Mouse (Mus musculus) intestine, embryonic 14.5 days (tissue): ENCODE measurements at regions not wholly inside any gene's neighbourhood (a gene's known extent, or its start where the extent isn't known, plus 50 kb on each side); places are given as distances from the start of the nearest gene placed in this dataset.

Source experiments
- ATAC-seq: fragments of 200-750 bp; cut with Nextera tagmentation; replicated peaks from 2 replicates; pipeline ENCODE4 v1.8.0; 2017; ENCODE audit warnings: low read depth, moderate number of reproducible peaks, moderate TSS enrichment, moderate library complexity; ENCODE audit not compliant: low FRiP score, low TSS enrichment
- DNase-seq: peaks from one replicate; pipeline ENCODE4 v3.0.0-alpha.2; 2018; ENCODE audit warnings: low spot score
- H3K27ac ChIP-seq: fragments of 300-500 bp; sonication (generic); 2 replicates; pipeline ENCODE4 v1.5.1; 2014; ENCODE audit warnings: low read depth, mild to moderate bottlenecking, control low read depth
- H3K27me3 ChIP-seq: fragments of 300-500 bp; sonication (generic); replicated peaks from 2 replicates; pipeline ENCODE4 v1.6.1; 2014; ENCODE audit warnings: low read length, control low read depth; ENCODE audit not compliant: control insufficient read depth, insufficient read depth
- H3K36me3 ChIP-seq: fragments of 300-500 bp; sonication (generic); 2 replicates; pipeline ENCODE4 v1.6.1; 2014; ENCODE audit warnings: low read length, control low read depth; ENCODE audit not compliant: control insufficient read depth, insufficient read depth
- H3K4me1 ChIP-seq: fragments of 300-500 bp; sonication (generic); replicated peaks from 2 replicates; pipeline ENCODE4 v1.6.1; 2014; ENCODE audit warnings: low read length, control low read depth, mixed read lengths; ENCODE audit not compliant: control insufficient read depth, insufficient read depth
- H3K4me2 ChIP-seq: fragments of 300-500 bp; sonication (generic); 2 replicates; pipeline ENCODE4 v1.6.1; 2014; ENCODE audit warnings: low read length
- H3K4me3 ChIP-seq: fragments of 300-500 bp; sonication (generic); 2 replicates; pipeline ENCODE4 v1.5.1; 2014; ENCODE audit warnings: low read depth, low read length, control low read depth, mixed read lengths
- H3K9ac ChIP-seq: fragments of 300-500 bp; sonication (generic); 2 replicates; pipeline ENCODE4 v1.6.1; 2014; ENCODE audit warnings: mild to moderate bottlenecking, low read length
- H3K9me3 ChIP-seq: fragments of 300-500 bp; sonication (generic); 2 replicates; pipeline ENCODE4 v1.6.1; 2016; ENCODE audit warnings: low read length, control low read depth; ENCODE audit not compliant: control insufficient read depth
- WGBS: fragments of 180-500 bp; shearing (Covaris S2); extraction: QIAGEN DNeasy Blood & Tissue Kit; methylation state at CpG from one replicate; pipeline ENCODE4 v1.1.7; 2014; 5-methylcytosine and 5-hydroxymethylcytosine counted together

DNA sequence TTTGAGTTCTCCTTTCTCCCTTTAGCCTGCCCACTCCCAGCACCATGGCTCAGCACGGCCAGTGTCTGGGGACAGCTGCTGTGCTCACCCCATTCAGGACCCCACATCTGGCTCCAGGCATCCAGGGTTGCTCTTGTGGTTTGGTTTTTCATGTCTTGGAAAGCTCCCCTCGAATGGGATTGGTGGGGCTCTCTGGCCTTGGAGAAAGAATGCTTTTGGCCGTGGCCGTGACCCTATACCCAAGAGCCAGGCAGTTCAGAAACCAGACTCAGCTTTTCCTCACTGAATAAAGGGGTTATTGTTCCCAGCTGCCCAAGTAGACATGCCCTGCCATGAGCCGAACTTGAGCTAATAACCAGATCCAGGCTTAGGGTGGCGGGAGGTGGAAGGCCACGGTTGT, 691.8 kb upstream of the 3110018I06Rik start:
- H3K4me1 ChIP-seq, result no peaks in the 10 kb centered on the region
- H3K27me3 ChIP-seq, result no peaks in the 10 kb centered on the region
- no peaks in the 10 kb centered on the region for H3K9me3 ChIP-seq
- no peaks in the 10 kb centered on the region for H3K36me3 ChIP-seq
- no peak for DNase-seq
- no peak for ATAC-seq
- H3K4me2 ChIP-seq, result no peak overlapping the region
- H3K4me3 ChIP-seq, result no peak overlapping the region
- H3K27ac ChIP-seq, result no peak overlapping the region
- 80% methylated on average over 7 of the region's 7 CpGs for WGBS
- H3K9ac ChIP-seq, result no peak overlapping the region

DNA sequence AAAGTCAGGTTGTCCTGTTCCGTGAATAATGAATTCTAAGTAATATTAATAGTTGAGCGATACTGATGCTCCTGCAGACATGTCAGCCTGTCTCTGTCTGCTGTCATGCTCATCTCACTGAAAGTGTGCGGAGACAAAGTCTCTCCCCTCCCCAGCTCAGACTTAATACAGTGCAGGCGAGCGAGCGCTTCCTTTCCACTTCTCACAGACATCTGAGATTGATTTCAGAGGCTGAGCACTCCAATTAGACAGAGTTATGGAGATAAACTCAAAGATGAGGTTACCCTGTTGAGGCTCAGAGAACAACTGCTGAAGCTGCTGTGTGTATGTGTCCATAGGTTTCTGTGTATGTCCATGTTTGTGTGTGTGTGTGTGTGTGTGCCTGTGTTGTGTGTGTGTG, 668.7 kb upstream of the 3110018I06Rik start:
- no peak for DNase-seq

DNA sequence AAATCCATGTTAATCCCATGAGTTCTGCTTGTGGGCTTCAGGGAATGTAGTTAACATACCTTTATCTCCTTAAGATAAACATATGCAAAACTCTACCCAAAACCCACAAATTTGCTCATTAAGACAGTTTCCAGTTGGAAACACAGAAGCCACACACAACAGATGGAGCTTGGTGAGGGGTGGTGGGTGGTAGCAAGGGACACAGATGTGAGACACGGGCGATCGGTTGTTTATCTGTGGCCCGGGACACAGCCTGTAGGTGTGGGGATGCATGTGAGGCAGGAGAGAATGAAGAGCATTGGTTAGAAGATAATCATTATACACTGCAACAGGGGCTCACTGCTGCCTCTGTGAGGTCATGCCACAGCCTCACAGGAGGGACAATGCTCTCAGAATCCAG, 666.1 kb upstream of the 3110018I06Rik start:
- DNase-seq, result no peak
- WGBS, result 56% methylated on average over 4 of the region's 4 CpGs

More for the DNA sequence above, 668.7 kb upstream of the 3110018I06Rik start:
- 70% methylated on average over 6 of the region's 6 CpGs for WGBS
- ATAC-seq, result no peak
- H3K4me2 ChIP-seq, result no peak overlapping the region
- H3K4me1 ChIP-seq, result no peaks in the 10 kb centered on the region
- H3K4me3 ChIP-seq, result no peak overlapping the region
- H3K9ac ChIP-seq, result no peak overlapping the region
- H3K9me3 ChIP-seq, result no peaks in the 10 kb centered on the region
- H3K36me3 ChIP-seq, result no peaks in the 10 kb centered on the region
- no peaks in the 10 kb centered on the region for H3K27me3 ChIP-seq
- no peak overlapping the region for H3K27ac ChIP-seq

DNA sequence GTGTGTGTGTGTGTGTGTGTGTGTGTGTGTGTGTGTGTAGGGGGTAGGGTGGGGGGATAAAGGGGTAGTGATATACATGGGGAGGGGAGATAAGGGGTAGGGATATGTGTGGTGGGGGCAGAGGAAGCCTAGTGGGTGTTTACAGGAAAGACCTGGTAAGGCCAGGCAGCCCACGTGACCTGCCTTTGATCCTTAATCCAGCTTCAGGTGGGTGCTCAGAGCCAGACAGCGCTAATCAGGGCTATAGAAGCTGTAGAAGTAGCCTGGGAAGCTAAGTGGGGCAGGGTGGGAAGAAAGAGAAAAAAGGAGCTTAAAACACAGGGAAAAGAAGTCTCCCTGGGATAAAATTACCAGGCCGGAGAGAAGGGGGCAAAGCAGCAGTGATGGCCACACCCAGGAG, 659.9 kb upstream of the 3110018I06Rik start:
- Histone ChIP-seq H3K27ac (no peak overlapping the region), H3K36me3 (no peaks in the 10 kb centered on the region), H3K27me3 (no peaks in the 10 kb centered on the region), H3K4me2 (no peak overlapping the region), H3K4me3 (no peak overlapping the region), H3K4me1 (peaks cover 5% of the 10 kb centered on the region; the same call in 1 of the 2 replicates), H3K9ac (no peak overlapping the region), H3K9me3 (no peaks in the 10 kb centered on the region)
- ATAC-seq, result no peak
- 12% methylated on average over 3 of the region's 3 CpGs for WGBS
- DNase-seq, result no peak

More for the DNA sequence above, 666.1 kb upstream of the 3110018I06Rik start:
- Histone ChIP-seq H3K4me2 (no peak overlapping the region), H3K4me1 (no peaks in the 10 kb centered on the region), H3K9me3 (no peaks in the 10 kb centered on the region), H3K9ac (no peak overlapping the region), H3K27me3 (no peaks in the 10 kb centered on the region), H3K36me3 (no peaks in the 10 kb centered on the region), H3K27ac (no peak overlapping the region), H3K4me3 (no peak overlapping the region)
- no peak for ATAC-seq

DNA sequence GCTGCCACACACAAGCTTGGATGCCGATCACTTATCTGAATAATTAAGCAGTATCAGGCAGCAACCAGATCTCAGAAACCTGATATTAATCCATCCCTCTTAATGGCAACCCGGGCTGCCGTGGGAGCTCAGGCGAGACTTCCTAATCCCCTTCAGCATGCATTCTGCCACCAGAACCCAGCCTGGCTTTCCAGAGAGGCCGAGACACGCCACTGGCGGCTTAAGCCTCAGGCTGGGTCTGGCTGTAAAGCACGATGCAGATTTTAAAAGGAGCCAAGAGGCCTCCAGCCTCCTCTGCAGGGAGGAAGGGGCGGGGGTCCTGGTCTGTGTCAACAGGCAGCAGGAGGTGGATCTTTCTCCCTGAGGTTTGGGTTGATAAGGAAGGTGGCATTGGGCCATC, 659.1 kb upstream of the 3110018I06Rik start:
- H3K4me2 ChIP-seq, result 0 out of 2 replicates have a peak overlapping the region, but pooled peaks have one; percentile 2
- 17% methylated on average over 9 of the region's 9 CpGs for WGBS
- H3K9ac ChIP-seq, result no peak overlapping the region
- ATAC-seq (no peak), DNase-seq (no peak)
- H3K4me3 ChIP-seq, result no peak overlapping the region
- no peaks in the 10 kb centered on the region for H3K9me3 ChIP-seq
- no peaks in the 10 kb centered on the region for H3K27me3 ChIP-seq
- H3K36me3 ChIP-seq, result no peaks in the 10 kb centered on the region
- H3K27ac ChIP-seq, result no peak overlapping the region
- peaks cover 5% of the 10 kb centered on the region; the same call in 1 of the 2 replicates for H3K4me1 ChIP-seq

DNA sequence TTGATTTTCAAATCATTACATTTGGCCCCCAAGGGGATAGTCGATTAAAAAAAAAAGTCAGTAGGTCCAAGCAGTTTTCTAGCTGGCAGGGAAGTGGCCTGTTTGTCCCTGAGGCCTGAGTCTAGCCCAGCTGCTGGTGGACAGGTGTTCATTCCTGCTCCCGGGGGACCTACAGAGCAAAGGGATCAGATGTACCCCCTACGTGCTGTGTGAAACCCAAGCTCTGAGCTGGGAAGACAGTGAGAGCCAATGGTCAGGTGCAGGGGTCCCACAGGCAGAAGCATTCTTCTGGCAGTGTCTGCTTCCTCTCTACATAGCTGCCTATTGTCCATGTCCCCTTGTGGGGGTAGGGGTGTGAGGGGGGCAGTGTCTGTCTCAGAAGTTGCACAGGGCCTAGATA, 653.2 kb upstream of the 3110018I06Rik start:
- no peak overlapping the region for H3K4me3 ChIP-seq
- no peaks in the 10 kb centered on the region for H3K36me3 ChIP-seq
- no peak overlapping the region for H3K27ac ChIP-seq
- H3K9me3 ChIP-seq, result no peaks in the 10 kb centered on the region
- 72% methylated on average over 3 of the region's 3 CpGs for WGBS
- ATAC-seq (no peak), DNase-seq (no peak)
- H3K4me2 ChIP-seq, result no peak overlapping the region
- no peaks in the 10 kb centered on the region for H3K27me3 ChIP-seq
- 0 out of 2 replicates have a peak, but pooled peaks cover 2% of the 10 kb centered on the region for H3K4me1 ChIP-seq
- H3K9ac ChIP-seq, result no peak overlapping the region

DNA sequence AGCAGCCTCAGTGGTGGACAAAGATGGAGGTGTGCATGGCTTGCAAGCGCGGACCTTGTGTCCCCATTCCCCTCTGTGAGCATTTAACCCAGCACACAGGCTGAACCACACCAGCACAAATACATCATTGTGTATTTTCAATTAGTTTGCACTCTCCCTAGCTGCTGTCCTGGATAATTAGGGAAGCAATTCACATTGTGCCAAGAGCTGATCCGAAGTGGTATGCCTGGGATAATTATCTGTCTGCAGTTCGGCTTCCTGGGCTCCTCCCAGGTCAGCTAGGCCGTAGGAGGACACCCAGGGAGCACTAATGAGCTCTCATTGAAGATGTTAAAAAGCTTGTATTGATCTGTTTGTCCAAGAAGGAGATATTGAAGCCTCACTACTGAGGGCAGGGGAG, 648.8 kb upstream of the 3110018I06Rik start:
- H3K27ac ChIP-seq, result no peak overlapping the region
- no peak for DNase-seq
- no peak for ATAC-seq
- H3K9me3 ChIP-seq, result no peaks in the 10 kb centered on the region
- 0 out of 2 replicates have a peak, but pooled peaks cover 6% of the 10 kb centered on the region for H3K4me1 ChIP-seq
- H3K36me3 ChIP-seq, result no peaks in the 10 kb centered on the region
- H3K4me2 ChIP-seq, result no peak overlapping the region
- no peak overlapping the region for H3K9ac ChIP-seq
- H3K4me3 ChIP-seq, result no peak overlapping the region
- 52% methylated on average over 5 of the region's 5 CpGs for WGBS
- H3K27me3 ChIP-seq, result no peaks in the 10 kb centered on the region

DNA sequence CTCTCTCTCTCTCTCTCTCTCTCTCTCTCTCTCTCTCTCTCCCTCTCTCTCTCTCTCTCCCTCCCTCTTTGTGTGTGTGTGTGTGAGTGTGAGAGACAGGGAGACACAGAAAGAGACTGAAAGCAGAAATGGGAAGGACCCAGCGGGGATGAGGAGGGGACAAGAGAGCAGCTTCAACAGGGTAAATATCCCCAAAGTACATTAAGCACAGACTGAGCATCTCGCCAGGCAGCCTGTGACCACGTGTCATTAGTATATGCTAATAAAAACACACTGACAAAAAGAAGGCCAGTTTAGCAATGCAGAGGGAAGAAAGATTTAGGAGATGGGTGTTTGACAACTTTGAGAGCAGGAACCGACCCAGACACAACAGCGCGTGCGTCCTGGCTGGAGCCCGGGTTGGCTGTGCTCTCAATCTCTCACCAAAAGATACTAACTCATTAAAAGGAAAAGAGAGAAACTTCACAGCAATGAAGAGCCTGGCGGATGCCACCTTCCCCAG, 648.2 kb upstream of the 3110018I06Rik start:
- H3K4me3 ChIP-seq, result no peak overlapping the region
- WGBS, result 49% methylated on average over 9 of the region's 9 CpGs
- no peak for DNase-seq

DNA sequence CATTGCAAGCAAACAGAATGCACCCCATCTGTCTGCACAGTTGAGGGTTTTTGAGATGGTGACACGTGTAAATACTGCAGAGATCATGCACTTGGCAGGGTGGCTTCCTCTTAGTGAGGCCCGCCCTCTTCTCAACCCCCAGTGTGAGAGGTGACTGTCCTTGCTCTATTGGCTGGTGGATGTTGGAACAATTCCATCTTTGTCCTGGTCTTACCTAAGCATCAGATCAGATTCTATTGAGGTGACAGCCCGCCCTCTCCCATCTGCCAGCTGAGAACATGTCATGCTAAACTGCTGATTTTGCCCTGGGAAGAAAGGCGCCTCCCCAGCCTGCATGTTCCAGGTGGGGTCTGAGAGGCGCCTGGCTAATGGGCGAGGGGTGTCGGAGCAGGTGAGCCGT, 646.4 kb upstream of the 3110018I06Rik start:
- no peak for DNase-seq
- no peak overlapping the region for H3K27ac ChIP-seq
- H3K27me3 ChIP-seq, result no peaks in the 10 kb centered on the region
- no peak overlapping the region for H3K4me2 ChIP-seq
- 0 out of 2 replicates have a peak, but pooled peaks cover 6% of the 10 kb centered on the region for H3K4me1 ChIP-seq
- no peak overlapping the region for H3K4me3 ChIP-seq
- no peak overlapping the region for H3K9ac ChIP-seq
- 59% methylated on average over 8 of the region's 8 CpGs for WGBS
- peak; percentile 64; the same call in 1 of the 2 replicates for ATAC-seq
- H3K9me3 ChIP-seq, result no peaks in the 10 kb centered on the region
- H3K36me3 ChIP-seq, result no peaks in the 10 kb centered on the region

More for the DNA sequence above, 648.2 kb upstream of the 3110018I06Rik start:
- Histone ChIP-seq H3K4me2 (no peak overlapping the region), H3K9ac (no peak overlapping the region), H3K9me3 (no peaks in the 10 kb centered on the region), H3K36me3 (no peaks in the 10 kb centered on the region), H3K27me3 (no peaks in the 10 kb centered on the region), H3K27ac (no peak overlapping the region), H3K4me1 (0 out of 2 replicates have a peak, but pooled peaks cover 6% of the 10 kb centered on the region)
- ATAC-seq, result no peak
